Mouse (Mus musculus) stomach, embryonic 14.5 days (tissue): ENCODE measurements around the gene Arhgef28. TPM values are rescaled to one million over a fixed set of nuclear protein-coding genes. Genes with fewer than 3 reads are reported as not detected.

Experiments used
- ATAC-seq: fragments of 200-750 bp; cut with Nextera tagmentation; 2 replicates; pipeline ENCODE4 v1.8.0; 2017; ENCODE audit warnings: low read depth, moderate TSS enrichment; ENCODE audit not compliant: insufficient number of reproducible peaks, insufficient read depth, low FRiP score
- H3K27ac ChIP-seq: fragments of 300-500 bp; sonication (generic); 2 replicates; pipeline ENCODE4 v1.5.1; 2014; ENCODE audit warnings: mild to moderate bottlenecking, low read length, moderate library complexity, mixed read lengths
- H3K27me3 ChIP-seq: fragments of 300-500 bp; sonication (generic); 2 replicates; pipeline ENCODE4 v1.6.1; 2014; ENCODE audit warnings: low read length, control low read depth, mixed read lengths; ENCODE audit not compliant: control insufficient read depth, insufficient read depth
- H3K36me3 ChIP-seq: fragments of 300-500 bp; sonication (generic); 2 replicates; pipeline ENCODE4 v1.6.1; 2014; ENCODE audit warnings: mild to moderate bottlenecking, control low read depth, low read length, moderate library complexity, mixed read lengths; ENCODE audit not compliant: control insufficient read depth, insufficient read depth
- H3K4me1 ChIP-seq: fragments of 300-500 bp; sonication (generic); 2 replicates; pipeline ENCODE4 v1.6.1; 2014; ENCODE audit warnings: low read length, control low read depth, mixed read lengths; ENCODE audit not compliant: control insufficient read depth, insufficient read depth
- H3K4me2 ChIP-seq: fragments of 300-500 bp; sonication (generic); replicated peaks from 2 replicates; pipeline ENCODE4 v1.6.1; 2014; ENCODE audit warnings: low read depth, low read length, control low read depth
- H3K4me3 ChIP-seq: fragments of 300-500 bp; sonication (generic); 2 replicates; pipeline ENCODE4 v1.5.1; 2014; ENCODE audit warnings: low read depth, low read length, control low read depth
- H3K9ac ChIP-seq: fragments of 300-500 bp; sonication (generic); replicated peaks from 2 replicates; pipeline ENCODE4 v1.6.1; 2014; ENCODE audit warnings: low read depth, mild to moderate bottlenecking, control low read depth, low read length, moderate library complexity, mixed read lengths
- H3K9me3 ChIP-seq: fragments of 300-500 bp; sonication (generic); 2 replicates; pipeline ENCODE4 v1.6.1; 2016; ENCODE audit warnings: low read depth, low read length, control low read depth; ENCODE audit not compliant: control insufficient read depth
- WGBS: fragments of 180-500 bp; shearing (Covaris S2); extraction: QIAGEN DNeasy Blood & Tissue Kit; methylation state at CpG from one replicate; pipeline ENCODE4 v1.1.7; 2014; 5-methylcytosine and 5-hydroxymethylcytosine counted together
- polyA plus RNA-seq: library from polyadenylated mRNA; unstranded; fragments of >200 nt; fragmentation: Nextera tagmentation; extraction: Ambion mirVana; gene quantifications from 2 replicates; pipeline ENCODE4 v1.2.1, GENCODE M21; 2014

Gene Arhgef28
- polyA plus RNA-seq, 1 experiment from 2014 or later, result 28.4 TPM

- no peak for ATAC-seq
- H3K4me3 ChIP-seq, result no peak overlapping the region
- no peak overlapping the region for H3K27ac ChIP-seq
- WGBS, result 63% methylated on average over 10 of the region's 10 CpGs
- H3K36me3 ChIP-seq, result no peaks in the 10 kb centered on the region
- H3K9me3 ChIP-seq, result no peaks in the 10 kb centered on the region
- H3K27me3 ChIP-seq, result no peaks in the 10 kb centered on the region
- H3K4me1 ChIP-seq, result no peaks in the 10 kb centered on the region
- H3K4me2 ChIP-seq, result no peak overlapping the region
- H3K9ac ChIP-seq, result no peak overlapping the region
Measured at GRCm38 (mm10) chr13:98192596-98192995, 13.6 kb downstream of the Arhgef28 start.

GRCm38 (mm10) chr13:98188500-98188899 lies 17.7 kb downstream of the Arhgef28 start:
- Histone ChIP-seq H3K27me3 (no peaks in the 10 kb centered on the region), H3K4me1 (no peaks in the 10 kb centered on the region), H3K4me2 (no peak overlapping the region), H3K9ac (no peak overlapping the region), H3K36me3 (no peaks in the 10 kb centered on the region), H3K9me3 (no peaks in the 10 kb centered on the region), H3K4me3 (no peak overlapping the region), H3K27ac (no peak overlapping the region)
- 85% methylated on average over 2 of the region's 2 CpGs for WGBS
- no peak for ATAC-seq

- H3K36me3 ChIP-seq, result no peaks in the 10 kb centered on the region
- ATAC-seq, result no peak
- no peak overlapping the region for H3K4me3 ChIP-seq
- H3K27ac ChIP-seq, result no peak overlapping the region
- 96% methylated on average over 1 of the region's 1 CpGs for WGBS
- H3K4me2 ChIP-seq, result no peak overlapping the region
- no peaks in the 10 kb centered on the region for H3K4me1 ChIP-seq
- no peak overlapping the region for H3K9ac ChIP-seq
- H3K27me3 ChIP-seq, result no peaks in the 10 kb centered on the region
- H3K9me3 ChIP-seq, result no peaks in the 10 kb centered on the region
Measured at GRCm38 (mm10) chr13:98187904-98188303, 18.3 kb downstream of the Arhgef28 start.

- Histone ChIP-seq H3K27me3 (no peaks in the 10 kb centered on the region), H3K9ac (no peak overlapping the region), H3K36me3 (no peaks in the 10 kb centered on the region), H3K4me2 (no peak overlapping the region), H3K9me3 (no peaks in the 10 kb centered on the region), H3K27ac (no peak overlapping the region), H3K4me3 (no peak overlapping the region), H3K4me1 (no peaks in the 10 kb centered on the region)
- ATAC-seq, result no peak
- WGBS, result 77% methylated on average over 5 of the region's 5 CpGs
Measured at GRCm38 (mm10) chr13:98186179-98186578, 20.1 kb downstream of the Arhgef28 start.

GRCm38 (mm10) chr13:98184632-98185031 lies 21.6 kb downstream of the Arhgef28 start:
- WGBS, result 45% methylated on average over 3 of the region's 3 CpGs
- ATAC-seq, result no peak
- H3K27me3 ChIP-seq, result no peaks in the 10 kb centered on the region

GRCm38 (mm10) chr13:98183157-98183878 lies 22.9 kb downstream of the Arhgef28 start:
- no peaks in the 10 kb centered on the region for H3K27me3 ChIP-seq

More at GRCm38 (mm10) chr13:98184632-98185031, 21.6 kb downstream of the Arhgef28 start:
- Histone ChIP-seq H3K4me3 (no peak overlapping the region), H3K27ac (no peak overlapping the region), H3K4me1 (no peaks in the 10 kb centered on the region), H3K9me3 (no peaks in the 10 kb centered on the region), H3K9ac (no peak overlapping the region), H3K36me3 (no peaks in the 10 kb centered on the region), H3K4me2 (no peak overlapping the region)

GRCm38 (mm10) chr13:98182330-98182729 lies 23.9 kb downstream of the Arhgef28 start:
- no peaks in the 10 kb centered on the region for H3K9me3 ChIP-seq
- H3K4me1 ChIP-seq, result no peaks in the 10 kb centered on the region
- no peak for ATAC-seq
- H3K4me2 ChIP-seq, result no peak overlapping the region
- no peaks in the 10 kb centered on the region for H3K36me3 ChIP-seq
- no peak overlapping the region for H3K27ac ChIP-seq
- H3K4me3 ChIP-seq, result no peak overlapping the region
- H3K9ac ChIP-seq, result no peak overlapping the region
- 86% methylated on average over 11 of the region's 11 CpGs for WGBS
- no peaks in the 10 kb centered on the region for H3K27me3 ChIP-seq

More at GRCm38 (mm10) chr13:98183157-98183878, 22.9 kb downstream of the Arhgef28 start:
- no peak overlapping the region for H3K4me3 ChIP-seq
- WGBS, result 81% methylated on average over 21 of the region's 21 CpGs
- no peak overlapping the region for H3K9ac ChIP-seq
- no peak overlapping the region for H3K27ac ChIP-seq
- no peak overlapping the region for H3K4me2 ChIP-seq
- H3K9me3 ChIP-seq, result no peaks in the 10 kb centered on the region
- no peaks in the 10 kb centered on the region for H3K4me1 ChIP-seq
- H3K36me3 ChIP-seq, result no peaks in the 10 kb centered on the region
- no peak for ATAC-seq

GRCm38 (mm10) chr13:98180636-98181035 lies 25.6 kb downstream of the Arhgef28 start:
- Histone ChIP-seq H3K4me1 (no peaks in the 10 kb centered on the region), H3K27me3 (no peaks in the 10 kb centered on the region), H3K9me3 (no peaks in the 10 kb centered on the region), H3K4me3 (no peak overlapping the region), H3K4me2 (no peak overlapping the region), H3K27ac (no peak overlapping the region), H3K9ac (no peak overlapping the region), H3K36me3 (no peaks in the 10 kb centered on the region)
- WGBS, result 81% methylated on average over 8 of the region's 8 CpGs
- no peak for ATAC-seq
